Mouse (Mus musculus) hindbrain, embryonic 12.5 days (tissue): Measurements from ENCODE around the gene Tcta. TPM values are rescaled to one million over a fixed set of nuclear protein-coding genes. Genes with fewer than 3 reads are reported as not detected.
"Not testable (repeated sequence)": the region's sequence is repeated elsewhere in the genome, so short reads cannot be mapped to it uniquely, and the experiment has no call there.

Experiments used
- ATAC-seq: fragments of 200-750 bp; cut with Nextera tagmentation; 2 replicates; pipeline ENCODE4 v1.8.0; 2017; ENCODE audit warnings: moderate TSS enrichment; ENCODE audit not compliant: low FRiP score
- H3K27ac ChIP-seq: fragments of 300-500 bp; sonication (generic); 2 replicates; pipeline ENCODE4 v1.5.1; 2016; ENCODE audit warnings: mild to moderate bottlenecking
- H3K27me3 ChIP-seq: fragments of 300-500 bp; sonication (generic); 2 replicates; pipeline ENCODE4 v1.6.1; 2016; ENCODE audit warnings: mild to moderate bottlenecking
- H3K36me3 ChIP-seq: fragments of 300-500 bp; sonication (generic); 2 replicates; pipeline ENCODE4 v1.6.1; 2016; ENCODE audit warnings: mild to moderate bottlenecking
- H3K4me1 ChIP-seq: fragments of 300-500 bp; sonication (generic); 2 replicates; pipeline ENCODE4 v1.6.1; 2016
- H3K4me2 ChIP-seq: fragments of 300-500 bp; sonication (generic); replicated peaks from 2 replicates; pipeline ENCODE4 v1.6.1; 2016; ENCODE audit warnings: mild to moderate bottlenecking
- H3K4me3 ChIP-seq: fragments of 300-500 bp; sonication (generic); 2 replicates; pipeline ENCODE4 v1.5.1; 2016; ENCODE audit warnings: mild to moderate bottlenecking
- H3K9ac ChIP-seq: fragments of 300-500 bp; sonication (generic); 2 replicates; pipeline ENCODE4 v1.6.1; 2016; ENCODE audit warnings: mild to moderate bottlenecking, moderate library complexity
- H3K9me3 ChIP-seq: fragments of 300-500 bp; sonication (generic); replicated peaks from 2 replicates; pipeline ENCODE4 v1.6.1; 2016; ENCODE audit warnings: mild to moderate bottlenecking
- WGBS: fragments of 180-500 bp; shearing (Covaris S2); methylation state at CpG from one replicate; pipeline ENCODE4 v1.1.7; 2016; 5-methylcytosine and 5-hydroxymethylcytosine counted together
- polyA plus RNA-seq: library from polyadenylated mRNA; unstranded; fragments of >200 nt; fragmentation: Nextera tagmentation; extraction: Ambion mirVana; gene quantifications from 2 replicates; pipeline ENCODE4 v1.2.1, GENCODE M21; 2016

Gene Tcta
- polyA plus RNA-seq, 1 experiment from 2014 or later = 44.2 TPM

GRCm38 (mm10) chr9:108307021-108307807 lies 1.3 kb upstream of the Tcta start:
- Histone ChIP-seq H3K27ac (peak overlapping the region; percentile 99), H3K4me1 (peaks cover 33% of the 10 kb centered on the region)

GRCm38 (mm10) chr9:108306571-108306980 lies 616 bp upstream of the Tcta start:
- 1% methylated on average over 48 of the region's 51 CpGs for WGBS
- H3K4me2 ChIP-seq = peak overlapping the region; percentile 84
- ATAC-seq = peak; percentile 78

More at GRCm38 (mm10) chr9:108307021-108307807, 1.3 kb upstream of the Tcta start:
- no peaks in the 10 kb centered on the region for H3K27me3 ChIP-seq
- no peaks in the 10 kb centered on the region for H3K9me3 ChIP-seq
- no peak for ATAC-seq
- peaks cover 21% of the 10 kb centered on the region for H3K36me3 ChIP-seq
- 25% methylated on average over 12 of the region's 12 CpGs for WGBS
- H3K9ac ChIP-seq = peak overlapping the region; percentile 94
- H3K4me3 ChIP-seq = peak overlapping the region; percentile 93
- peak overlapping the region; percentile 84 for H3K4me2 ChIP-seq

DNA sequence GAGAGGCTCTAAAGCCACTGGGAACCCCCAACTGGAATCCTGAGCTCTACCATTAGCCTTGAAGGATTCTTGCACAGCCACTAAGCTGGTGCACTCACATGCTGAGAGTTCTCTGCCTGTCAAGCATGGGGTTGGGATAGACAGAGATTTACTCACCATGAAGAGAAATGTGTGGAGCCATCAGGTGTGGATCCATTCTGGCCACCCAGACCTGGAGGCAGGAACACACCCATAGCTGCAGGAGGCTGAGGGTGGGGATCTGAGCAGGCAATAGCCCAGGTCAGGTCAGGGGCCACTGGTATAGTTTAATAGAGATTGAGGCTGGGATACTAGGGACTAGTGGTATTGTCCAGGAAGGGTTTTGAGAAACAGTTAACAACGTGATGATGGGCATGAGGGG lies 790 bp downstream of the Tcta start:
- 11% methylated on average over 1 of the region's 1 CpGs for WGBS
- Histone ChIP-seq H3K9me3 (no peaks in the 10 kb centered on the region), H3K4me1 (peaks cover 31% of the 10 kb centered on the region), H3K4me2 (peak overlapping the region; percentile 84), H3K9ac (peak overlapping the region; percentile 86), H3K27ac (peak overlapping the region; percentile 99), H3K36me3 (peaks cover 34% of the 10 kb centered on the region), H3K27me3 (no peaks in the 10 kb centered on the region), H3K4me3 (peak overlapping the region; percentile 93)
- ATAC-seq = peak; percentile 8

More at GRCm38 (mm10) chr9:108306571-108306980, 616 bp upstream of the Tcta start:
- Histone ChIP-seq H3K27ac (peak overlapping the region; percentile 99), H3K9ac (peak overlapping the region; percentile 94), H3K4me3 (peak overlapping the region; percentile 93), H3K4me1 (peaks cover 33% of the 10 kb centered on the region), H3K9me3 (no peaks in the 10 kb centered on the region), H3K36me3 (peaks cover 25% of the 10 kb centered on the region), H3K27me3 (no peaks in the 10 kb centered on the region)

DNA sequence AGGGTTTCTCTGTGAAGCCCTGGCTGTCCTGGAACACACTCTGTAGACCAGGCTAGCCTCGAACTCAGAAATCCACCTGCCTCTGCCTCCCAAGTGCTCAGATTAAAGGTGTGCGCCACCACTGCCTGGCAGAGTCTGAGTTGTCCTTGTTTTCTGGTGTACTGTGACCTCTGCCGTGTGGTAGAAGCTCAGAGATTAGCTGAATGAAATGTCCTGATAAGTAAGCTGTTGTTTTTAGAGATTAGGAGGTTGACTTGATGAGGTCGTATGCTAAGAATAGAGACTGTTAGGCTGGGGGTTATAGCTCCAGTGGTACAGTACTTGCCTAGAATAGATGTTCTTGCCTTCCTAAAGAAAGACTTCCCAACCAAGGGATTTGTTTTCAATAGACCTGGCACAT lies 1.2 kb downstream of the Tcta start:
- no peaks in the 10 kb centered on the region for H3K9me3 ChIP-seq
- no peak for ATAC-seq
- H3K36me3 ChIP-seq = peaks cover 35% of the 10 kb centered on the region
- 90% methylated on average over 4 of the region's 4 CpGs for WGBS
- no peaks in the 10 kb centered on the region for H3K27me3 ChIP-seq
- peaks cover 31% of the 10 kb centered on the region for H3K4me1 ChIP-seq
- H3K27ac ChIP-seq = peak overlapping the region; percentile 99; the same call in 1 of the 2 replicates
- peak overlapping the region; percentile 86 for H3K9ac ChIP-seq
- peak overlapping the region; percentile 93 for H3K4me3 ChIP-seq
- H3K4me2 ChIP-seq = peak overlapping the region; percentile 84

- peaks cover 16% of the 10 kb centered on the region for H3K4me1 ChIP-seq
- H3K4me3 ChIP-seq = no peak overlapping the region
- H3K27me3 ChIP-seq = no peaks in the 10 kb centered on the region
- WGBS = 90% methylated on average over 3 of the region's 3 CpGs
- no peak overlapping the region for H3K27ac ChIP-seq
- no peak overlapping the region for H3K4me2 ChIP-seq
- no peak overlapping the region for H3K9ac ChIP-seq
- H3K9me3 ChIP-seq = no peaks in the 10 kb centered on the region
- no peak for ATAC-seq
- H3K36me3 ChIP-seq = peaks cover 41% of the 10 kb centered on the region
These were observed 4.1 kb downstream of the Tcta start for GRCm38 (mm10) chr9:108301853-108302252.

DNA sequence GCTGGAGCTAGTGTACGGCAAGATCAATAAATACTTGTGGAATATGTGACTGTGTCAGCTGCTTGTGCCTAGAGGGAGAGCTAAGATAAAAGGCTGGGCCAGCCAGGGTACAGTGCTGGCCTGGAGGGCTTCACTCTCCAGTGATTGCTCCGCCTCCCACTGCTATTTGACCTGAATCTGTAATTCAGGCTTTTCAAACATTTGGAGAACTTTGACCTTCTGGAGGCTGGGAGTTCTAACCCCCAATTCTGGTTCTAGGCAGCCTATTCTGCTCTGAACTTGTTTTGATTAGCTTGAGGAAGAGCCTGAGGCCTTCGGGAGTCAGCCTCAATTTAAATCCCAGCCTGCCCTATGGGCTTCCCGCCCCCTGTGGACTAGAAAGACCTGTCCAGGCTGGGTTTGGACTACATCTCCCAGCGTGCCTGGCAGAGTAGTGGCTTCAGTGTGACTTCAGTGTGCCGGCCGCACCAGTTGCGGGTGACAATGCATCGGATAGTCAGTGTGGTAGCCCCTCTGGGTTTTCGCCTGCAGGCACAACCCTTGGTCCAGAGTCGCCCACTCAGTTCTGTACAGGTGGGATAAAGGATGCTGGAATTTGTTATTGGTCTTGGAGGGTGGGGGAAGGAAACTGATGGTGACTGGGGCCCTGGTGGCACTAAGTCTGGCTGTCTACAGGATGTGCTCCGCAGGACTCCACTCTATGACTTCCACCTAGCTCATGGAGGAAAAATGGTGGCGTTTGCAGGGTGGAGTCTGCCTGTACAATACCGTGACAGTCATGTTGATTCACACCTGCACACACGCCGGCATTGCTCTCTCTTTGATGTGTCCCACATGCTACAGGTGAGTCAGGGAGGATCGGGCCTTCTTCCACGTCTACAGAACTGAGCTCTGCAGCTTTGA lies 9.3 kb downstream of the Tcta start, which contains the start of gene Amt:
Gene Amt, plus strand, starts transcription at position 401 of the 903 bp plus-strand sequence.
- Histone ChIP-seq H3K4me3 (peak within 1 kb of the TSS; percentile 28), H3K36me3 (peaks cover 44% of the 10 kb centered on the region), H3K9me3 (no peaks in the 10 kb centered on the region), H3K27ac (peak within 1 kb of the TSS; percentile 60), H3K4me1 (peaks cover 19% of the 10 kb centered on the region), H3K27me3 (no peaks in the 10 kb centered on the region), H3K4me2 (peak within 1 kb of the TSS; percentile 47), H3K9ac (peak within 1 kb of the TSS; percentile 54)
- WGBS = 17% methylated on average over 18 of the region's 18 CpGs
- ATAC-seq = peak; percentile 86

GRCm38 (mm10) chr9:108290773-108291172 lies 15.2 kb downstream of the Tcta start:
- 48% methylated on average over 6 of the region's 6 CpGs for WGBS
- H3K4me3 ChIP-seq = peak overlapping the region; percentile 54
- peak overlapping the region; percentile 66 for H3K4me2 ChIP-seq
- H3K27ac ChIP-seq = peak overlapping the region; percentile 92
- H3K36me3 ChIP-seq = peaks cover 26% of the 10 kb centered on the region
- no peaks in the 10 kb centered on the region for H3K27me3 ChIP-seq
- peak overlapping the region; percentile 61 for H3K9ac ChIP-seq
- ATAC-seq = peak; percentile 13; the same call in 1 of the 2 replicates
- no peaks in the 10 kb centered on the region for H3K9me3 ChIP-seq
- H3K4me1 ChIP-seq = peaks cover 9% of the 10 kb centered on the region

DNA sequence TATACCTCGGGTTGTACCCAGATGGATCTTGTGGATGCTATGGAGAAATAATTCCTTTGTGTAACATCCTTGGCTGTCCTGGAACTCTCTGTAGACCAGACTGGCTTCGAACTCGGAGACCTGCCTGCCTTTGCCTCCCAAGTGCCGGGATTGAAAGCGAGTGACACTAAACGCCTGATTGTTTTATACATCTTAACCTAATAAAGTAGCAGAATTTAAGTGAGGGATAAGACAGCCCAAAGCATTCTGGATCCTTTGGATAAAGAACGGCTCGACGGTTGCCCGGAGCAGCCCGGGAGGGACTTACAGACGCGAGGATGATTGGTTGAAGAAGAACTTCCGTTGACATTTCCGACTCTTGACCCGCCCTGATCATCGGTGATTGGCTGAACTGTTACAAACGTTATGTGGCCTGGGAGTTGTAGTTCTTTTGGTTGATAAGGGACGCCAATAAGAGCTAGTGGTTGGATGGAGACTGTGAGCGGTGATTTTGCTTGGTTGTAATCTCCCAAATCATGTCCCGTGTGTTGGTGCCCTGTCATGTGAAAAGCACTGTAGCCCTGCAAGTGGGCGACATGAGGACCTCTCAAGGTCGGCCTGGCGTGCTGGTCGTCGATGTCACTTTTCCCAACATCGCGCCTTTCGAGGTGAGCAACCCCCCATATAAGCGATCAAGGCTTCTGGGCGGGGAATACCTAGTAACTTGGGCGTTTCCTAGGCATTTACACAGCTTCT lies 15.8 kb downstream of the Tcta start, which contains the start of gene Nicn1:
Gene Nicn1, plus strand, starts transcription at position 414 of the 735 bp plus-strand sequence.
- peaks cover 8% of the 10 kb centered on the region for H3K4me1 ChIP-seq
- peak within 1 kb of the TSS; percentile 54 for H3K4me3 ChIP-seq
- no peaks in the 10 kb centered on the region for H3K9me3 ChIP-seq
- H3K9ac ChIP-seq = peak within 1 kb of the TSS; percentile 61
- peak within 1 kb of the TSS; percentile 92 for H3K27ac ChIP-seq
- H3K27me3 ChIP-seq = no peaks in the 10 kb centered on the region
- peak; percentile 98 for ATAC-seq
- H3K4me2 ChIP-seq = peak within 1 kb of the TSS; percentile 66
- WGBS = 1% methylated on average over 32 of the region's 32 CpGs
- peaks cover 20% of the 10 kb centered on the region for H3K36me3 ChIP-seq

DNA sequence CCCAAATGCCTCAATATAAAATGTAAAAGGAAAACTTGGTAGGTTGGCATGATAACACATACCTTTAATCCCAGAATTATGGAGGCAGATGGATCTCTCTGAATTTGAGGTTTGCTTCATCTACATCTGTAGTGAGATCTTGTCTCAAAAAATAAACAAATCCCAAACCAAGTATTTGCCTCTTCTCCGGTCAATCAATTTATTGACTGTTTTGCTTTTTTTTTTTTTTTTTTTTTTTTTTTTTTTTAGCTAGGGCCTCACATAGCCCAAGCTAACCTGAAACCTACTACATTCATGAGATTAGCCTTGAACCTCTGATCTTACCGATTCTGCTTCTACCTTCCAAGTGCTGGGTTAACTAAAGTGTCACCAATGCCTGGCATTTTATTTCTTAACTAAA lies 16.6 kb downstream of the Tcta start:
- 61% methylated on average over 2 of the region's 2 CpGs for WGBS
- no peaks in the 10 kb centered on the region for H3K9me3 ChIP-seq
- H3K4me2 ChIP-seq = peak overlapping the region; percentile 66
- H3K36me3 ChIP-seq = peaks cover 11% of the 10 kb centered on the region
- H3K9ac ChIP-seq = peak overlapping the region; percentile 61; the same call in 1 of the 2 replicates
- ATAC-seq = no peak
- peaks cover 8% of the 10 kb centered on the region for H3K4me1 ChIP-seq
- H3K4me3 ChIP-seq = 0 out of 2 replicates have a peak overlapping the region, but pooled peaks have one; percentile 54
- no peaks in the 10 kb centered on the region for H3K27me3 ChIP-seq
- peak overlapping the region; percentile 92 for H3K27ac ChIP-seq

DNA sequence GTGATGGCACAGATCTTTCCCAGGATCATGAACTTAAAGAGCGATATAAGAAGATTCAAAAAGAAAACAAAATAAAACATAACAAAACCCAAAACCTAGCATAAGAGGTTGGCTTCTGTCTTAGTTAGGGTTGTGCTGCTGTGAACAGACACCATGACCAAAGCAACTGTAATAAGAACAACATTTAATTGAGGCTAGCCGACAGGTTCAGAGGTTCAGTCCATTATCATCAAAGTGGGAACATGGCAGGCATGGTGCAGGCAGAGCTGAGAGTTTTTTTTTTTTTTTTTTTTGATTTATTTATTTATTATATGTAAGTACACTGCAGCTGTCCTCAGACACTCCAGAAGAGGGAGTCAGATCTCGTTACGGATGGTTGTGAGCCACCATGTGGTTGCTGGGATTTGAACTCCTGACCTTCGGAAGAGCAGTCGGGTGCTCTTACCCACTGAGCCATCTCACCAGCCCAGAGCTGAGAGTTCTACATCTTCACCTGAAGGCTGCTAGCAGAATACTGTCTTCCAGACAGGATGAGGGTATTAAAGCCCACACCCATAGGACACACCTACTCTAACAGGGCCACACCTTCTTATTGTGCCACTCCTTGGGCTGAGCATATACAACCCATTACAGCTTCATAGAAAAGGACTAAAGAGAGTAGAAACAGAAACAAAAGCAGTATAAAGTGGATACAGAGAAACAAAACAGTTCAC lies 18.3 kb downstream of the Tcta start:
- not testable (repeated sequence) for H3K4me3 ChIP-seq, H3K9ac ChIP-seq, H3K27ac ChIP-seq, ATAC-seq, H3K4me1 ChIP-seq, H3K36me3 ChIP-seq, H3K4me2 ChIP-seq, H3K27me3 ChIP-seq, H3K9me3 ChIP-seq
- WGBS = 80% methylated on average over 4 of the region's 6 CpGs

DNA sequence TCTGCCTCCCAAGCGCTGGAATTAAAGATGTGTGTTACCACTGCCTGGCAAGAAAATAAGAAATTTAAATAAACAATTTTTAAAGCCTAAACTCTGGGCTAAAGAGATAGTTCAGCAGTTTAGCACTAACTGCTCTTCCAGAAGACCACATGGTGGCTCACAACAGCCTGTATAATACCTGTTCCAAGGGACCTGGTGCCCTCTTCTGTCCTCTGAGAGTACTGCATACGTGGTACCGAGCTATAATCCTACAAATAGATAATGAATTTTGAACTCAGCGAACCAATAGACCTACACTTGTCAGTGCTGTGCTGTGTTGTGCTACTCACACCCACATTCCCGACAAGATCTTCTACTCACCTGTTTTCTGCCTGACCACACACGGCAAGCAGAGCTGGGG lies 21.6 kb downstream of the Tcta start:
- Histone ChIP-seq H3K27ac (no peak overlapping the region), H3K4me1 (no peaks in the 10 kb centered on the region), H3K27me3 (no peaks in the 10 kb centered on the region), H3K36me3 (no peaks in the 10 kb centered on the region), H3K9me3 (no peaks in the 10 kb centered on the region), H3K4me3 (no peak overlapping the region), H3K9ac (no peak overlapping the region), H3K4me2 (no peak overlapping the region)
- WGBS = 14% methylated on average over 6 of the region's 6 CpGs
- peak; percentile 32; the same call in 1 of the 2 replicates for ATAC-seq
